Mouse (Mus musculus) kidney, embryonic 14.5 days (tissue): ENCODE measurements around the gene Pnisr. TPM values are rescaled to one million over a fixed set of nuclear protein-coding genes. Genes with fewer than 3 reads are reported as not detected.

Experiments
- ATAC-seq: fragments of 200-750 bp; cut with Nextera tagmentation; 2 replicates; pipeline ENCODE4 v1.8.0; 2017; ENCODE audit warnings: moderate number of reproducible peaks, mild to moderate bottlenecking, moderate TSS enrichment, moderate library complexity; ENCODE audit not compliant: low FRiP score, low TSS enrichment
- H3K27ac ChIP-seq: fragments of 300-500 bp; sonication (generic); 2 replicates; pipeline ENCODE4 v1.5.1; 2014; ENCODE audit warnings: low read depth, mild to moderate bottlenecking, low read length, moderate library complexity, mixed read lengths
- H3K27me3 ChIP-seq: fragments of 300-500 bp; sonication (generic); 2 replicates; pipeline ENCODE4 v1.6.1; 2014; ENCODE audit warnings: mild to moderate bottlenecking, low read length; ENCODE audit not compliant: control insufficient read depth, insufficient read depth
- H3K36me3 ChIP-seq: fragments of 300-500 bp; sonication (generic); 2 replicates; pipeline ENCODE4 v1.6.1; 2014; ENCODE audit warnings: low read length, mixed read lengths; ENCODE audit not compliant: control insufficient read depth, insufficient read depth
- H3K4me1 ChIP-seq: fragments of 300-500 bp; sonication (generic); 2 replicates; pipeline ENCODE4 v1.6.1; 2014; ENCODE audit warnings: low read length, mixed read lengths; ENCODE audit not compliant: control insufficient read depth, insufficient read depth
- H3K4me2 ChIP-seq: fragments of 300-500 bp; sonication (generic); replicated peaks from 2 replicates; pipeline ENCODE4 v1.6.1; 2014; ENCODE audit warnings: low read depth, mild to moderate bottlenecking, low read length
- H3K4me3 ChIP-seq: fragments of 300-500 bp; sonication (generic); 2 replicates; pipeline ENCODE4 v1.5.1; 2014; ENCODE audit warnings: mild to moderate bottlenecking, low read length
- H3K9ac ChIP-seq: fragments of 300-500 bp; sonication (generic); 2 replicates; pipeline ENCODE4 v1.6.1; 2014; ENCODE audit warnings: low read depth, mild to moderate bottlenecking, low read length, moderate library complexity
- H3K9me3 ChIP-seq: fragments of 300-500 bp; sonication (generic); 2 replicates; pipeline ENCODE4 v1.6.1; 2016; ENCODE audit warnings: low read length; ENCODE audit not compliant: control insufficient read depth
- WGBS: fragments of 180-500 bp; shearing (Covaris S2); extraction: QIAGEN DNeasy Blood & Tissue Kit; methylation state at CpG from one replicate; pipeline ENCODE4 v1.1.7; 2014; 5-methylcytosine and 5-hydroxymethylcytosine counted together
- polyA plus RNA-seq: library from polyadenylated mRNA; unstranded; fragments of >200 nt; fragmentation: Nextera tagmentation; extraction: Ambion mirVana; gene quantifications from 2 replicates; pipeline ENCODE4 v1.2.1, GENCODE M21; 2014

Pnisr gene
- polyA plus RNA-seq, 1 experiment from 2014 or later, result 166 TPM

- Histone ChIP-seq H3K4me2 (peak overlapping the region; percentile 36), H3K4me1 (peaks cover 13% of the 10 kb centered on the region), H3K4me3 (peak overlapping the region; percentile 90), H3K36me3 (no peaks in the 10 kb centered on the region), H3K9ac (peak overlapping the region; percentile 89), H3K27ac (peak overlapping the region; percentile 97), H3K27me3 (no peaks in the 10 kb centered on the region), H3K9me3 (no peaks in the 10 kb centered on the region)
- peak; percentile 88 for ATAC-seq
- under 1% methylated on average over 24 of the region's 24 CpGs for WGBS
Measured at GRCm38 (mm10) chr4:21848287-21848630, 876 bp downstream of the Pnisr start.

DNA sequence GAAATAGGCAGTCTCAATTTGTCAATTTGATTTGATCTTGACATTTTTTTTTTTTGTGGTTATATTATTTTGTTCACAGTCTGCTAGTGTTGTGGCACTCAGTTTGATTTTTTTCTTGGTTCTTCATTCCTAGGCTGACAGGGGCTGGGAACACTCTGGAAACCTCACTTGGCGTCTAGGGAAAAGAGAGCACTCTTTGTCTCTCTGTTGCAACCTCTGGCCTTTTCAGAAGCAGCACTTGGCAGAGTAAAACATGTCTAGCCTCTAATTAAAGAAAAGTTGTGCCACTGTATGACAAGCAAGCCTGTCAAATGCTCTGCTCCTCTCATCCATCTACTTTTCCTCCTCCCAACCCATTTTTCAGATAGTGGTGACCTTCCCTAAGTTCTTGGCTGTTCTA lies 10.1 kb downstream of the Pnisr start:
- H3K4me2 ChIP-seq, result no peak overlapping the region
- H3K9me3 ChIP-seq, result no peaks in the 10 kb centered on the region
- H3K27me3 ChIP-seq, result no peaks in the 10 kb centered on the region
- no peaks in the 10 kb centered on the region for H3K4me1 ChIP-seq
- no peak overlapping the region for H3K27ac ChIP-seq
- no peak overlapping the region for H3K9ac ChIP-seq
- no peak for ATAC-seq
- 86% methylated on average over 1 of the region's 1 CpGs for WGBS
- peaks cover 64% of the 10 kb centered on the region for H3K36me3 ChIP-seq
- H3K4me3 ChIP-seq, result no peak overlapping the region

GRCm38 (mm10) chr4:21865226-21865625 lies 17.8 kb downstream of the Pnisr start:
- no peaks in the 10 kb centered on the region for H3K4me1 ChIP-seq
- no peak overlapping the region for H3K4me2 ChIP-seq
- WGBS, result 96% methylated on average over 1 of the region's 1 CpGs
- no peaks in the 10 kb centered on the region for H3K27me3 ChIP-seq
- H3K27ac ChIP-seq, result no peak overlapping the region
- H3K36me3 ChIP-seq, result peaks cover 71% of the 10 kb centered on the region
- H3K9ac ChIP-seq, result no peak overlapping the region
- H3K9me3 ChIP-seq, result no peaks in the 10 kb centered on the region
- ATAC-seq, result no peak
- H3K4me3 ChIP-seq, result no peak overlapping the region

DNA sequence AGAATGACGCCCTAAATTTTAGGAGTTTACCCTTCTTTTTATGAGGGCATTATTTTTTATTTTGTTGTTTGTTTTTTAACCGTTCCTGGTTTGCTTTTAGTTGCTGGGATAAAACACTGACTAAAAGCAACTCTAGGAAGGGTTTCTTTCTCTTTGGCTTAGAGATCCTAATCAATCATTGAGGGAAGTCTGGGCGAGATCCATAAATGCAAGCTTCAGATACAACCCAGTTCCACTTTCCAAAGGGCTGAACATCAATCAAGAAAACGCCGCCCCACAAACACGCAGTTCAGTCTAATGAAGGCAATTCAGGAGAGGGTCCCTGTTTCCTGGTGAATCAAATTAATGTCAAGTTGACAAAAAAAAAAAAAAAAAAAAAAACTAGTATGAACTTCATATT lies 31.4 kb downstream of the Pnisr start:
- Histone ChIP-seq H3K27ac (no peak overlapping the region; the same call in 1 of the 2 replicates), H3K9ac (peak overlapping the region; percentile 64; the same call in 1 of the 2 replicates), H3K4me2 (peak overlapping the region; percentile 58), H3K4me1 (no peaks in the 10 kb centered on the region), H3K36me3 (peaks cover 21% of the 10 kb centered on the region), H3K9me3 (no peaks in the 10 kb centered on the region), H3K27me3 (no peaks in the 10 kb centered on the region), H3K4me3 (peak overlapping the region; percentile 63)
- WGBS, result 20% methylated on average over 6 of the region's 6 CpGs
- no peak for ATAC-seq

GRCm38 (mm10) chr4:21879565-21880220 lies 32.3 kb downstream of the Pnisr start, which contains the start of gene Coq3:
Gene Coq3 (plus strand): TSS chr4:21879673.
- H3K9ac ChIP-seq, result peak within 1 kb of the TSS; percentile 64
- H3K27me3 ChIP-seq, result no peaks in the 10 kb centered on the region
- WGBS, result under 1% methylated on average over 51 of the region's 51 CpGs
- ATAC-seq, result peak; percentile 97
- peak within 1 kb of the TSS; percentile 91 for H3K27ac ChIP-seq
- H3K4me2 ChIP-seq, result peak within 1 kb of the TSS; percentile 58
- H3K9me3 ChIP-seq, result no peaks in the 10 kb centered on the region
- H3K4me3 ChIP-seq, result peak within 1 kb of the TSS; percentile 63
- H3K4me1 ChIP-seq, result no peaks in the 10 kb centered on the region
- H3K36me3 ChIP-seq, result peaks cover 14% of the 10 kb centered on the region; the same call in 1 of the 2 replicates

GRCm38 (mm10) chr4:21882806-21883205 lies 35.4 kb downstream of the Pnisr start:
- no peak for ATAC-seq
- H3K27me3 ChIP-seq, result no peaks in the 10 kb centered on the region
- H3K36me3 ChIP-seq, result no peaks in the 10 kb centered on the region
- H3K9me3 ChIP-seq, result no peaks in the 10 kb centered on the region
- H3K4me1 ChIP-seq, result no peaks in the 10 kb centered on the region
- no peak overlapping the region for H3K9ac ChIP-seq
- H3K4me2 ChIP-seq, result no peak overlapping the region
- no peak overlapping the region for H3K4me3 ChIP-seq
- H3K27ac ChIP-seq, result no peak overlapping the region
- 95% methylated on average over 6 of the region's 6 CpGs for WGBS

- ATAC-seq, result no peak
- 86% methylated on average over 8 of the region's 8 CpGs for WGBS
- H3K27ac ChIP-seq, result no peak overlapping the region
Measured at GRCm38 (mm10) chr4:21885831-21886230, 38.4 kb downstream of the Pnisr start.

More at GRCm38 (mm10) chr4:21885831-21886230, 38.4 kb downstream of the Pnisr start:
- no peak overlapping the region for H3K4me3 ChIP-seq
- H3K36me3 ChIP-seq, result no peaks in the 10 kb centered on the region
- H3K9me3 ChIP-seq, result no peaks in the 10 kb centered on the region
- no peaks in the 10 kb centered on the region for H3K27me3 ChIP-seq
- H3K4me2 ChIP-seq, result no peak overlapping the region
- no peak overlapping the region for H3K9ac ChIP-seq
- H3K4me1 ChIP-seq, result no peaks in the 10 kb centered on the region

Other genes starting within 250 kb of the Pnisr start
- not detected in 2 replicates for gene Prdm13, start 161.6 kb upstream of the Pnisr start, polyA plus RNA-seq
- gene Ccnc, start 119.9 kb upstream of the Pnisr start, polyA plus RNA-seq, result 48.4 and 48.9 TPM in 2 replicates
- 5.9 and 12.6 TPM in 2 replicates for gene Usp45, start 80.4 kb upstream of the Pnisr start, polyA plus RNA-seq
- gene Tstd3, start 80.4 kb upstream of the Pnisr start, polyA plus RNA-seq, result 12.4 and 13.7 TPM in 2 replicates
- gene Coq3, start 32.1 kb downstream of the Pnisr start, polyA plus RNA-seq, result 12.3 and 13.8 TPM in 2 replicates
- gene Faxc, start 83.7 kb downstream of the Pnisr start, polyA plus RNA-seq, result 2.3 and 6.8 TPM in 2 replicates